Mouse (Mus musculus) midbrain, embryonic 15.5 days (tissue): Measurements from ENCODE around the gene Trim60. TPM values are rescaled to one million over a fixed set of nuclear protein-coding genes. Genes with fewer than 3 reads are reported as not detected.

Experiments
- ATAC-seq: fragments of 200-750 bp; cut with Nextera tagmentation; replicated peaks from 2 replicates; pipeline ENCODE4 v1.8.0; 2017; ENCODE audit warnings: moderate TSS enrichment
- H3K27ac ChIP-seq: fragments of 300-500 bp; sonication (generic); 2 replicates; pipeline ENCODE4 v1.5.1; 2015; ENCODE audit warnings: mild to moderate bottlenecking, inconsistent platforms
- H3K27me3 ChIP-seq: fragments of 300-500 bp; sonication (generic); replicated peaks from 2 replicates; pipeline ENCODE4 v1.6.1; 2015; ENCODE audit warnings: inconsistent platforms
- H3K36me3 ChIP-seq: fragments of 300-500 bp; sonication (generic); replicated peaks from 2 replicates; pipeline ENCODE4 v1.6.1; 2015; ENCODE audit warnings: inconsistent platforms
- H3K4me1 ChIP-seq: fragments of 300-500 bp; sonication (generic); 2 replicates; pipeline ENCODE4 v1.6.1; 2015; ENCODE audit warnings: inconsistent platforms
- H3K4me2 ChIP-seq: fragments of 300-500 bp; sonication (generic); 2 replicates; pipeline ENCODE4 v1.6.1; 2015; ENCODE audit warnings: inconsistent platforms, mild to moderate bottlenecking, moderate library complexity
- H3K4me3 ChIP-seq: fragments of 300-500 bp; sonication (generic); 2 replicates; pipeline ENCODE4 v1.5.1; 2015; ENCODE audit warnings: mild to moderate bottlenecking, inconsistent platforms
- H3K9ac ChIP-seq: fragments of 300-500 bp; sonication (generic); 2 replicates; pipeline ENCODE4 v1.6.1; 2015; ENCODE audit warnings: mild to moderate bottlenecking, inconsistent platforms
- H3K9me3 ChIP-seq: fragments of 300-500 bp; sonication (generic); 2 replicates; pipeline ENCODE4 v1.6.1; 2016; ENCODE audit warnings: inconsistent platforms
- WGBS: fragments of 180-500 bp; shearing (Covaris S2); methylation state at CpG from one replicate; pipeline ENCODE4 v1.1.7; 2015; ENCODE audit warnings: mixed read lengths; 5-methylcytosine and 5-hydroxymethylcytosine counted together
- polyA plus RNA-seq: library from polyadenylated mRNA; unstranded; fragments of >200 nt; fragmentation: Nextera tagmentation; extraction: Ambion mirVana; gene quantifications from 2 replicates; pipeline ENCODE4 v1.2.1, GENCODE M21; 2015

Gene Trim60
- polyA plus RNA-seq, result not detected in 2 replicates

DNA sequence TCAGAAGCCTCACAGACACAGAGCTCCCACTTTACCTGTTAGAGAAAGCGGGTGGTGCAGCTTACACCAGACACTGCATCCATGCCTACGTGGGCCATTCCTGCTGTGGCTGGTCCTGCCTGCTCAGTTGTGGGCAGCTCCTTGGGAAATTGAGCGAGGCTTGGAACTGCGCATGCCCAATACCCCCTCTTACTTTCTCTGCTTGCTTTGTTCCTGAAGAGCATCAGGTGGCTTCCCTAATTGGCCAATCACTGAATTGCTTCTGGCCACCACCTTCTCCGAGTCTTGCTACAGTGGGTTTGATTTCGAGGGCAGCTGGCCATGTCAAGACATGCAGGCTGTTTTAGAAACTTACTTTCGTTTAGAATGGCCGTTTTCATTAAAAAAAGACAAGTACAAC is at the start of gene Trim60, which contains the start of gene Trim61:
Gene Trim60, minus strand, starts transcription at position 162 of the 400 bp plus-strand sequence.
Gene Trim61, minus strand, starts transcription at position 101 of the 400 bp plus-strand sequence.
- no peak for ATAC-seq
- H3K9me3 ChIP-seq, result no peaks in the 10 kb centered on the region
- 91% methylated on average over 8 of the region's 8 CpGs for WGBS
- no peaks in the 10 kb centered on the region for H3K27me3 ChIP-seq
- no peak within 1 kb of the TSS for H3K9ac ChIP-seq
- H3K27ac ChIP-seq, result no peak within 1 kb of the TSS
- no peaks in the 10 kb centered on the region for H3K36me3 ChIP-seq
- no peaks in the 10 kb centered on the region for H3K4me1 ChIP-seq
- no peak within 1 kb of the TSS for H3K4me2 ChIP-seq
- no peak within 1 kb of the TSS for H3K4me3 ChIP-seq

DNA sequence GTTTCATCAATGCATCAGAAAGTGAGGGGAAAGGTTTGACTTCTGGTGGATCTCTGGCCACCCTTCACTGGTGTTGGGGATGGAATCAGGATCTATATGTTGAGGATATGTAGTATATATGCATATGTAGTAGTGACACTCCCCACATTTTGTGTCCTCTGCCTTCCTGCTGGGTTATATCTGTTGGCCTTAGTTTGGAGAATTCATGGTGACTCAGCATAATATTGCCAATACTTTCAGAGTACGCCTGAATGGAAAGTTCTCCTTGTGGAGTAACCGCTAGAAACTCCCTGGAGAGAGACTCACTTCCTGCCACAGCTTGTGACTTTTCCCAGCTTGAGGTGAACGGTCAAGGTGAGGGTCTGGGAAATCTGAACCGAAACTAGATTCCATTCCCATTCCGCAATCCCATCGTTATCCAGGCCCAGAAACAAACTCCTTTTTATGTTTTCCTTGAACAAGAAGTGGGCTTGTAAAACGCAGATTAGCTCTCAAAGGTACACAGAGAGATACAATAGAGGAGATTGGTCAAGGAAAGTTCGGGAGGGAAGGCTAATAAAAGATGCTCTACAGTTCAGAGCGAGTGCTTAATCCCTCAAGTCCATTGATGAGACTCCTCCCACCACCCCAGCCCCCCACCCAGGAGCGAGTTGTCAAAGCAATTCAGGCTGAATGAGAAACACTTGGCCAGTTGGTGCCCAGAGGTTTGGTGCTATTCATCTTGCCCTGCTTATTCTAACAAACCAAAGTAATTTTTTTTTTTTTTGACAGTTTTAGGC is 49.5 kb upstream of the Trim60 start:
- peaks cover 4% of the 10 kb centered on the region; the same call in 1 of the 2 replicates for H3K4me1 ChIP-seq
- H3K4me2 ChIP-seq, result peak overlapping the region; percentile 6; the same call in 1 of the 2 replicates
- no peak overlapping the region for H3K9ac ChIP-seq
- peak; percentile 56; the same call in 1 of the 2 replicates for ATAC-seq
- H3K36me3 ChIP-seq, result no peaks in the 10 kb centered on the region
- H3K4me3 ChIP-seq, result no peak overlapping the region
- 18% methylated on average over 10 of the region's 10 CpGs for WGBS
- no peaks in the 10 kb centered on the region for H3K27me3 ChIP-seq
- no peak overlapping the region for H3K27ac ChIP-seq
- no peaks in the 10 kb centered on the region for H3K9me3 ChIP-seq

DNA sequence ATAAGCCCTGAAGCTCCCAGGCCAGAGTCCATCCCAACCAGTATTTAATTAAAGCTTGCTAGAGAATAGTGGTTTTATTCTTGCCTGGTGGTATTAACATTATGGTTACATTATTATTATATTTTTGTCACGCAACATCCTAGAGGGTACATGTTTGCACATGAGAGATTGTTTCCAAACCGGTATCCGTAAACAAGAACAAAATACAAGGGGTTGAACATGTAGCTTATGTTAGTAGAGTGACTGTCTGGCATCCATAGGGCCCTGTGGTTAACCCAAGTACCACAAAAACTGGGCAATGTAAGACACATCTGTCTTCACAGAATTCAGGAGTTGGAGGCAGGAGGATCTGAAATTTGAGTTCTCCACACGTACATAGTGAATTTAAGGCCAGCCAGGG is 48.6 kb upstream of the Trim60 start:
- no peaks in the 10 kb centered on the region for H3K36me3 ChIP-seq
- no peak for ATAC-seq
- no peak overlapping the region for H3K4me3 ChIP-seq
- H3K4me2 ChIP-seq, result no peak overlapping the region
- H3K9me3 ChIP-seq, result no peaks in the 10 kb centered on the region
- WGBS, result 96% methylated on average over 4 of the region's 4 CpGs
- no peaks in the 10 kb centered on the region for H3K27me3 ChIP-seq
- no peak overlapping the region for H3K27ac ChIP-seq
- no peak overlapping the region for H3K9ac ChIP-seq
- peaks cover 4% of the 10 kb centered on the region; the same call in 1 of the 2 replicates for H3K4me1 ChIP-seq

DNA sequence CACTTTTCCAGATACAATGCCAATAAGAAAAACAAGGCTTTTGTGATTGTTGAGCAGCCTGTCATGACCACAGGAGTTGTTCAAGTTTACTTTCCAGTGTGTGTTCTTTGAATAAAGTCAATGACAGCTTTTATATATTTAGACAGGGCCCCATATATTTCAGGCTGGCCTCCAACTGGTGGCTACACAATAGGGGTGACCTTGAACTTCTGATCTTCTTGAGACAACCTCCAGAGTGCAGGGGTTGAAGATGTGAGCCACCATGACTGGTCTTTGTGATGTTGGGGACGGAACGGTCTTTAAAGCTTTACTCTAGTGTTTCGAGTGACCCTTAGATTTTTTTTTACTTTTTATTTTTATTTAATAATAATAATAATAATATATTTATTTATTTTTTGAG is 47.2 kb upstream of the Trim60 start:
- peaks cover 4% of the 10 kb centered on the region; the same call in 1 of the 2 replicates for H3K4me1 ChIP-seq
- H3K4me3 ChIP-seq, result no peak overlapping the region
- H3K27ac ChIP-seq, result no peak overlapping the region
- ATAC-seq, result no peak
- H3K9me3 ChIP-seq, result no peaks in the 10 kb centered on the region
- 94% methylated on average over 3 of the region's 3 CpGs for WGBS
- no peak overlapping the region for H3K4me2 ChIP-seq
- no peaks in the 10 kb centered on the region for H3K27me3 ChIP-seq
- no peaks in the 10 kb centered on the region for H3K36me3 ChIP-seq
- no peak overlapping the region for H3K9ac ChIP-seq

DNA sequence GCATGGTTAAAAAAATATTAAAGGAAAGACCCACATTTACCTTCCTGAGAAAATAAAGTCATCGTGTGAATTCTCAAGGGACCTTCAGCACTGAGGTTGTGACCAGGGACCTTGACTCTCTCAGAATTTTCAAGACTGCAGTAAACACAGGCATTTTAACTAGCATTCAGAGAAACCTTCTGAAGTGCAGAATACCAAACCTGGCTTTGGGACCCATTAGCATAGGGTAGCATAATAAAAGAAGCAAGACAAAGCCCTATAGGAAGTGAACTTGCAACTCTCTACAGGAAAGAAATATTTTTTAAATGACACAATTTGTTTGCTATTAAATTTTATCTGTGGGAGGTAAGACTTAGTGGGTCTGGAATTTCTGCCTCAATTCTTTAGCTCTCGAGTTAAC is 45.7 kb upstream of the Trim60 start:
- Histone ChIP-seq H3K27me3 (no peaks in the 10 kb centered on the region), H3K4me1 (peaks cover 4% of the 10 kb centered on the region; the same call in 1 of the 2 replicates), H3K4me2 (no peak overlapping the region), H3K36me3 (no peaks in the 10 kb centered on the region), H3K9ac (no peak overlapping the region), H3K9me3 (no peaks in the 10 kb centered on the region), H3K27ac (no peak overlapping the region), H3K4me3 (no peak overlapping the region)
- no peak for ATAC-seq
- WGBS, result 65% methylated on average over 2 of the region's 2 CpGs

DNA sequence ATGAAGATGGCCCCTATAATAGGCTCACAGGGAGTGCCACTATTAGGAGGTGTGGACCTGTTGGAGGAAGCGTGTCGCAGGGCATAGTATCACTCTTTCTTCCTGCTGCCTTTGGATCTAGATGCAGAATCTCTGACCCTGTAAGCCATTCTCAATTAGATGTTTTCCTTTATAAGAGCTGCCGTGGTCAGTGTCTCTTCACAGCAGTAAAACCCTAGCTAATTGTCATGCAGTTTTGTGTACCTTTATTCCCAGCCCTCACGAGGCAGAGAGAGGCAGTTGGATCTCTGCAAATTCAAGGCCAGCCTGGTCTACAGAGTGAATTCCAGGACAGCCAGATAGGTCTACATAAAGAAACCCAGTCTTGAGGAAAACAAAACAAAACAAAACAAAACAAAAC is 43.8 kb upstream of the Trim60 start:
- no peaks in the 10 kb centered on the region for H3K4me1 ChIP-seq
- no peaks in the 10 kb centered on the region for H3K9me3 ChIP-seq
- H3K4me2 ChIP-seq, result no peak overlapping the region
- H3K27me3 ChIP-seq, result no peaks in the 10 kb centered on the region
- H3K9ac ChIP-seq, result no peak overlapping the region
- no peak overlapping the region for H3K27ac ChIP-seq
- H3K36me3 ChIP-seq, result no peaks in the 10 kb centered on the region
- no peak overlapping the region for H3K4me3 ChIP-seq
- 62% methylated on average over 4 of the region's 4 CpGs for WGBS
- ATAC-seq, result no peak

DNA sequence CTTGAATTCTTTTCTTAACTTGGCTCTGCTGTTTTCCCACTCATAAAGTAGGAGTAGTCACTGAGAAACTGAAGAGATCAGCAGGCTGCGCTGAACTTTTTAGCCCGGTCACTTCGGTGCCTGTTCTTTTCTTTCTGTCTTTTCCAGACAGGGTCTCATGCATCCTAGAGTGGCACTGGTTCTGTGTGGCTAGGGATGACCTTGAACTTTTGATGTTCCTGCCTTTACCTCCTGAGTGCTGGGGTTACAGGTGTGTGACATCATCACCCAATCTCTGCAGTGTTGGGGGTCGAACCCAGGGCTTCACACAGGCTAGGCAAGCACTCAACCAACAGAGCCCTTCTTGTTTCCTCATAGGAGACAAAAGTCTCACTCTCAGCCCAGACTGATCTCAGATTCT is 38.3 kb upstream of the Trim60 start:
- 90% methylated on average over 4 of the region's 4 CpGs for WGBS
- Histone ChIP-seq H3K9me3 (no peaks in the 10 kb centered on the region), H3K4me2 (no peak overlapping the region), H3K4me1 (no peaks in the 10 kb centered on the region), H3K27ac (no peak overlapping the region), H3K4me3 (no peak overlapping the region), H3K27me3 (no peaks in the 10 kb centered on the region), H3K9ac (no peak overlapping the region), H3K36me3 (no peaks in the 10 kb centered on the region)
- no peak for ATAC-seq

DNA sequence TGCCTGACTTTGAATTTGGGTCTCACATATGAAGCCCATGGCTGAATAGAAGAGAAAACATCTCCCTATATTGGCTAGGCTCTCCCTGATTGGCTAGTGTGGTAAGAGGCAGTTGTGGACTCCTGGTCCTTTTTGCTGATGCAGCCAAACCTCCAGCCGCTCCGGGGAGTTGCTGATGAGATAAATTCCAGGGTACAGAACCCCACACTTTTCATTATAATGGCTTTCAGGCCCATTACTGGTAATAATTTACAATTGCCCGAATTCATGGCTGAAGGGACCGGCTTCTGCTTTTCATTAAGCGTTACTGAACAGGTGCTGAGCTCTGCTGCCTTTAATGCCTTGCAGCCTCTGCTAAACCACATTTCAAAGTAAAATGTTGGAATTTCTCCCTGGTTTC is 35.6 kb upstream of the Trim60 start:
- H3K9ac ChIP-seq, result no peak overlapping the region
- no peak for ATAC-seq
- no peaks in the 10 kb centered on the region for H3K27me3 ChIP-seq
- H3K36me3 ChIP-seq, result no peaks in the 10 kb centered on the region
- 69% methylated on average over 5 of the region's 5 CpGs for WGBS
- H3K4me2 ChIP-seq, result no peak overlapping the region
- no peaks in the 10 kb centered on the region for H3K4me1 ChIP-seq
- no peak overlapping the region for H3K27ac ChIP-seq
- no peaks in the 10 kb centered on the region for H3K9me3 ChIP-seq
- H3K4me3 ChIP-seq, result no peak overlapping the region

DNA sequence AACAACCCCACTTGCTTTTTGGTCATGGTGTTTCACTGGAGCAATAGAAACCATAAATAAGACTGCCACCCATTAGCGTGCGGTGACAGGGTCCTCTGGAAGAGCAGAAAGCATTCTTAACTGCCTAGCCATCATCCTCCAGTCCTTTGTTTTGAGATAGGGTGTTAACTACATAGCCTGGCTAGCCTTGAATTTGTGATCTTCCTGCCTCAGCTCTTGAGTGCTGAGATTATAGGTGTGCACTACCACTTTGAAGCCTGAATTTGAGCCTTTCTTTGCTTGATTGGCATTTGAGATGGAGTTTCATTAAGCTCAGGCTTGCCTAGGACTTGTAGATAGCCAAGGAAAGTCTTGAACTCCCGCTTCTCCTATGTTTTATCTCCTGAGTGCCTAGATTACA is 35.2 kb upstream of the Trim60 start:
- ATAC-seq, result no peak
- no peaks in the 10 kb centered on the region for H3K36me3 ChIP-seq
- H3K4me3 ChIP-seq, result no peak overlapping the region
- 96% methylated on average over 3 of the region's 3 CpGs for WGBS
- no peaks in the 10 kb centered on the region for H3K27me3 ChIP-seq
- H3K9me3 ChIP-seq, result no peaks in the 10 kb centered on the region
- no peak overlapping the region for H3K27ac ChIP-seq
- no peak overlapping the region for H3K9ac ChIP-seq
- no peak overlapping the region for H3K4me2 ChIP-seq
- no peaks in the 10 kb centered on the region for H3K4me1 ChIP-seq

DNA sequence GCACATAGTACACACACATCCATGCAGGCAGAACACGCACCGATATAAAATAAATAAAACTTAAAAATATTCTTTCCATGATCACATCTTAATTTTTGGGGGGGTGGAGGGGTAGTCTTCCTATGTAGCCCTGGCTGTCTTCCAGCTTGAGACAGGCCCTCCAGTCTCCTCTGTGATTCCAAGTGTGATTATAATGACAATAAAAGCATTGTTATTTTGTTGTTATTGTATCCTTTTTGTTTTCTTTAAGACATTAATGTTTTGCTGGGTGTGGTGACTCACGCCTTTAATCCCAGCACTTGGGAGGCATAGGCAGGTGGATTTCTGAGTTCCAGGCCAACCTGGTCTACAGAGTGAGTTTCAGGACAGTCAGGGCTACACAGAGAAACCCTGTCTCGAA is 29.4 kb upstream of the Trim60 start:
- no peaks in the 10 kb centered on the region for H3K9me3 ChIP-seq
- no peak for ATAC-seq
- no peaks in the 10 kb centered on the region for H3K27me3 ChIP-seq
- no peaks in the 10 kb centered on the region for H3K36me3 ChIP-seq
- no peak overlapping the region for H3K9ac ChIP-seq
- no peaks in the 10 kb centered on the region for H3K4me1 ChIP-seq
- no peak overlapping the region for H3K27ac ChIP-seq
- no peak overlapping the region for H3K4me3 ChIP-seq
- 82% methylated on average over 4 of the region's 4 CpGs for WGBS
- no peak overlapping the region for H3K4me2 ChIP-seq

DNA sequence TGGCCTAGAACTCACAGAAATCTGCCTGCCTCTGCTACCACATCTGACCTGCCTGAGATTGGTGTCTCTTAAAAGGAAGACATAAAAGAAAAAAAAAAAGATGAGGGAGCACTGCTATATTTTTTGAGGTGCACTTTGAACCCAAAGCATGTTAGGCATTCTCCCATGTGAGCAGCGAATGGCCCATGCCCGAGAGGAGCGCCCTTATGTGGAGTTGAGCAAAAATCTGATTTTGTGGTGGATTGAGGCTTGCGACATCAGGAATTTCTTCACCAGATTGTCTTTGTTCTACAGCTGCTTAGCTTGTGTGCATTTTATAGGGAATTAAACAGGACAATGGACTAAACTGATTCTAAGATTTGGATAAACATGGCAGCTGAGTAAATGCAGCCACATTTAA is 28.8 kb upstream of the Trim60 start:
- no peaks in the 10 kb centered on the region for H3K9me3 ChIP-seq
- H3K4me1 ChIP-seq, result no peaks in the 10 kb centered on the region
- H3K4me3 ChIP-seq, result no peak overlapping the region
- ATAC-seq, result no peak
- WGBS, result 92% methylated on average over 4 of the region's 4 CpGs
- no peak overlapping the region for H3K27ac ChIP-seq
- no peaks in the 10 kb centered on the region for H3K36me3 ChIP-seq
- H3K27me3 ChIP-seq, result no peaks in the 10 kb centered on the region
- H3K9ac ChIP-seq, result no peak overlapping the region
- H3K4me2 ChIP-seq, result no peak overlapping the region

DNA sequence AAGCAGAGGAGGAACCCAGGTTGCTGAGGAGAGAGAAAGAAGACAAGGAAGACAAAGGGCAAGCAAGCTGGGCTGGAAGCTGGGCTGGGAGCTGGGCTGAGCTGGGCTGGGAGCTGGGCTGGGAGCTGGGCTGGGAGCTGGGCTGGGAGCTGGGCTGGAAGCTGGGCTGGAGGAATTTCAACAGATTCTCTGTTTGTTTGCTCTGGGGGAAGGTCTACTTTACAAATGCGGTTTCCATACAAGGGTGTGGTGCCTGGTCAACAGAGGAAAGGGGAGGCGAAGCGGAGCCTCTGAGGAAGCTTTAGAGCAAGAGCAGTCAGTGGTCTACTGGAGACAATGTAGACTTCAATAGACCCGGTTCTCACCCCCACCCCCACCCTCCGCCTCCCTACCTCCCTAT is 28.2 kb upstream of the Trim60 start:
- no peak for ATAC-seq
- no peaks in the 10 kb centered on the region for H3K27me3 ChIP-seq
- H3K4me1 ChIP-seq, result no peaks in the 10 kb centered on the region
- H3K36me3 ChIP-seq, result no peaks in the 10 kb centered on the region
- H3K4me3 ChIP-seq, result no peak overlapping the region
- WGBS, result 36% methylated on average over 5 of the region's 5 CpGs
- H3K9me3 ChIP-seq, result no peaks in the 10 kb centered on the region
- no peak overlapping the region for H3K4me2 ChIP-seq
- H3K27ac ChIP-seq, result no peak overlapping the region
- no peak overlapping the region for H3K9ac ChIP-seq

DNA sequence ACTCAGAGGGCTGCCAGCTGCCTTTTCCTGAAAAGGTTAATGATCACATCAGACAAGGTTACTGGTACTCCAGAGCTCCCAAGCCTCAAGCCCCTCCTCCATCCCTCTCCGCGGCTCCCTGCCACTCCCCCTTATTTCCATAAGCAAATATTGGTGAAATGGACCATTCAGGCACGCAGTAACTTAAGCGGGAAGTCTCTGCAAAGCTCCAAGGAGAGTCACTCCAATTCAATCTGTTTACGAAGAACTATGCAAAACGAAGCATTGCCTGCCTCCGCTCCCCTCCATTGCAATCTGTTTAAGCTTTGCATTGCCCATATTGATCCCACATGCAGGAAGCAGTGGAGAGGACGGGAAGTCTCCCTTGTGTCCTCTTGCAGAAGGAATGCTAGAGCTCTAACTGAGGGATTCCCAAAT is 18.7 kb upstream of the Trim60 start, which contains the start of gene Apela:
Gene Apela, minus strand, starts transcription at position 220 of the 417 bp plus-strand sequence.
- H3K9ac ChIP-seq, result peak within 1 kb of the TSS; percentile 33; the same call in 1 of the 2 replicates
- H3K4me2 ChIP-seq, result peak within 1 kb of the TSS; percentile 71
- peaks cover 12% of the 10 kb centered on the region for H3K4me1 ChIP-seq

More for the DNA sequence above, 18.7 kb upstream of the Trim60 start, which contains the start of gene Apela:
- WGBS, result under 1% methylated on average over 8 of the region's 8 CpGs
- no peaks in the 10 kb centered on the region for H3K9me3 ChIP-seq
- H3K27ac ChIP-seq, result no peak within 1 kb of the TSS
- peak within 1 kb of the TSS; percentile 37 for H3K4me3 ChIP-seq
- no peaks in the 10 kb centered on the region for H3K27me3 ChIP-seq
- ATAC-seq, result peak; percentile 83
- H3K36me3 ChIP-seq, result no peaks in the 10 kb centered on the region
